25 mouse cellular contexts compared by ENCODE assay signal in the genomic region with DNA sequence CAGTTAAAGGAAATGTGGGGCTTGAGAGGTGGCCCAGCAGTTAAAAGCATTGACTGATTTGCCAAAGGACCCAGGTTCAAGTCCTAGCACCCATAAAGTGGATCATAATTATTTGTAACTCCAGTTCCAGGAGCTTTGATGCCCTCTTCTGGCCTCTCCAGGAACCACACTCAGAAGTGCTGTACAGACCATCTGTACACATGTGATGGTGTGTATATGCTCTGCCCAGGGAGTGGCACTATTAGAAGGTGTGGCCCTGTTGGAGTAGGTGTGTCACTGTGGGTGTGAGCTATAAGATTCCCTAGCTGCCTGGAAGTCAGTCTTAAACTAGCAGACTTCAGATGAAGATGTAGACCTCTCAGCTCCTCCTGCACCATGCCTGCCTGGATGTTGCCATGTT. TPM values are rescaled to one million over a fixed set of nuclear protein-coding genes. Genes with fewer than 3 reads are reported as not detected.
A peak's percentile ranks its signal among the peaks of the same experiment; 100 is the strongest.
DNase-seq lines count a peak whose midpoint lies in the region; ATAC-seq and TF ChIP-seq lines count a peak whose summit lies in the region.
"Had no signal": no experiment of that assay in that cellular context is flagged by ENCODE, and none has a peak within 500 bp of the region (broad histone marks: within the 10 kb centered on the region; RNA-seq: fewer than 3 reads in every experiment).

No protein-coding gene starts in this region.

- H3K4me3 ChIP-seq in kidney, postnatal 0 days (replicated peaks; ENCODE audit: low read depth, low read length) = no peak overlapping the region
- H3K4me3 ChIP-seq in ES-E14 (ENCODE audit: insufficient read depth in 1 of 2, low read depth in 1 of 2, low read length in 2 of 2, poor library complexity in 1 of 2, severe bottlenecking in 1 of 2) = no peak overlapping the region
- no peak overlapping the region for H3K4me3 ChIP-seq in liver, postnatal 0 days (ENCODE audit: low read depth, low read length)
- H3K4me3 ChIP-seq: erythroblast, embryonic 14.5 days; heart, embryonic 10.5 days; hindbrain, embryonic 12.5 days; limb, embryonic 12.5 days; lung, embryonic 15.5 days; midbrain, embryonic 12.5 days; neural tube, embryonic 13.5 days had no signal

- no peak overlapping the region for H3K9ac ChIP-seq in kidney, postnatal 0 days (ENCODE audit: low read depth, low read length)
- H3K9ac ChIP-seq in ES-E14 (ENCODE audit: insufficient read depth, low read depth, low read length, poor library complexity, severe bottlenecking) = no peak overlapping the region
- H3K9ac ChIP-seq in liver, postnatal 0 days (replicated peaks) = no peak overlapping the region
- H3K9ac ChIP-seq: hindbrain, embryonic 12.5 days; limb, embryonic 12.5 days; lung, embryonic 15.5 days; midbrain, embryonic 12.5 days; neural tube, embryonic 13.5 days had no signal

- ATAC-seq in kidney, postnatal 0 days (replicated peaks; ENCODE audit: low FRiP score, low read depth) = no peak
- ATAC-seq in erythroblast, adult 5-6 weeks (replicated peaks; ENCODE audit: low FRiP score, poor library complexity, severe bottlenecking) = peak; percentile 75
- peak; percentile 86 for ATAC-seq in liver, postnatal 0 days
- ATAC-seq: forebrain, embryonic 14.5 days had no signal

- H3K36me3 ChIP-seq in kidney, postnatal 0 days (ENCODE audit: insufficient read depth, low read length) = no peaks in the 10 kb centered on the region
- H3K36me3 ChIP-seq in ES-E14 (ENCODE audit: control insufficient read depth, insufficient read depth, low read length, poor library complexity, severe bottlenecking) = no peaks in the 10 kb centered on the region
- no peaks in the 10 kb centered on the region for H3K36me3 ChIP-seq in liver, postnatal 0 days (replicated peaks; ENCODE audit: insufficient read depth, low read length)
- H3K36me3 ChIP-seq: heart, embryonic 10.5 days; hindbrain, embryonic 12.5 days; limb, embryonic 12.5 days; lung, embryonic 15.5 days; midbrain, embryonic 12.5 days; neural tube, embryonic 13.5 days had no signal

- TF ChIP-seq EP300 in liver, postnatal 0 days (IDR thresholded peaks at IDR 0.05; ENCODE audit: low read depth) = no peak

- H3K9me3 ChIP-seq in kidney, postnatal 0 days (replicated peaks; ENCODE audit: low read length) = no peaks in the 10 kb centered on the region
- H3K9me3 ChIP-seq in ES-E14 (ENCODE audit: control insufficient read depth, insufficient read depth, low read depth, low read length) = no peaks in the 10 kb centered on the region
- no peaks in the 10 kb centered on the region for H3K9me3 ChIP-seq in liver, postnatal 0 days (ENCODE audit: low read length)
- H3K9me3 ChIP-seq: heart, embryonic 10.5 days; hindbrain, embryonic 12.5 days; limb, embryonic 12.5 days; lung, embryonic 15.5 days; midbrain, embryonic 12.5 days; neural tube, embryonic 13.5 days had no signal

- TF ChIP-seq CTCF in kidney, postnatal 0 days (IDR thresholded peaks at IDR 0.05; ENCODE audit: low read depth) = 0 out of 2 replicates have a peak, but pooled peaks have one; percentile 17
- peak; percentile 53 for TF ChIP-seq CTCF in liver, postnatal 0 days (IDR thresholded peaks at IDR 0.05; ENCODE audit: low read depth)

- H3K4me1 ChIP-seq in kidney, postnatal 0 days (replicated peaks; ENCODE audit: insufficient read depth, low read length) = no peaks in the 10 kb centered on the region
- no peaks in the 10 kb centered on the region for H3K4me1 ChIP-seq in ES-E14 (ENCODE audit: control insufficient read depth in 2 of 2, insufficient read depth in 2 of 2, low read length in 2 of 2, poor library complexity in 1 of 2)
- H3K4me1 ChIP-seq in liver, postnatal 0 days (ENCODE audit: insufficient read depth) = no peaks in the 10 kb centered on the region
- H3K4me1 ChIP-seq: hindbrain, embryonic 12.5 days; limb, embryonic 12.5 days; lung, embryonic 15.5 days had no signal

- no peak overlapping the region for H3K4me2 ChIP-seq in kidney, postnatal 0 days (ENCODE audit: low read length)
- no peak overlapping the region for H3K4me2 ChIP-seq in liver, postnatal 0 days (ENCODE audit: low read depth, low read length)
- H3K4me2 ChIP-seq: hindbrain, embryonic 12.5 days; limb, embryonic 12.5 days; lung, embryonic 15.5 days; midbrain, embryonic 12.5 days; neural tube, embryonic 13.5 days had no signal

- no peaks in the 10 kb centered on the region for H3K27me3 ChIP-seq in kidney, postnatal 0 days (ENCODE audit: insufficient read depth, low read length)
- no peaks in the 10 kb centered on the region for H3K27me3 ChIP-seq in liver, postnatal 0 days (ENCODE audit: insufficient read depth, low read length)
- H3K27me3 ChIP-seq: limb, embryonic 12.5 days; lung, embryonic 15.5 days; midbrain, embryonic 12.5 days; neural tube, embryonic 13.5 days had no signal

- no peak for DNase-seq in kidney, postnatal 0 days (ENCODE audit: low spot score)
- DNase-seq in kidney, postnatal 14 days = no peak
- DNase-seq in ES-E14 (ENCODE audit: low read depth, low spot score) = no peak
- peak; percentile 29 for DNase-seq in liver, postnatal 0 days
- DNase-seq in adrenal gland, adult 2 months = no peak
- DNase-seq in MN1 (ENCODE audit: low spot score) = no peak
- DNase-seq: B cell, adult 2 months; cerebellum, adult 9-10 months; gastrocnemius, postnatal 36 days; heart, postnatal 10 days; kidney, adult 8-10 months; kidney, postnatal 4 days; right cerebral cortex, adult 18-20 months; thymus, postnatal 4 days had no signal

- in situ Hi-C loops in ES-E14 (cut with MboI; ENCODE audit: low sequenced_read_pairs in 2 of 2, unreplicated experiment in 2 of 2) = loop anchor here in 1 of 2 experiments (10.0 kb wide), 1 partner anchor 124 kb away; no protein-coding TSS in a partner anchor

- no peak overlapping the region for H3K27ac ChIP-seq in kidney, postnatal 0 days
- no peak overlapping the region for H3K27ac ChIP-seq in ES-E14 (ENCODE audit: insufficient read depth, low read depth, low read length, poor library complexity, severe bottlenecking)
- H3K27ac ChIP-seq in liver, postnatal 0 days (ENCODE audit: low read depth) = no peak overlapping the region
- H3K27ac ChIP-seq: heart, embryonic 10.5 days; hindbrain, embryonic 12.5 days; limb, embryonic 12.5 days; lung, embryonic 15.5 days; macrophage; midbrain, embryonic 12.5 days; neural tube, embryonic 13.5 days had no signal

TF ChIP-seq in ES-E14, 5 proteins besides CTCF, POLR2A, EP300 and RAD21:
- TF ChIP-seq ZNF384 (IDR thresholded peaks at IDR 0.05; ENCODE audit: low read depth, low read length) = no peak
- TF ChIP-seq ZC3H11A (IDR thresholded peaks at IDR 0.05; ENCODE audit: borderline replicate concordance, low read depth, low read length) = 0 out of 2 replicates have a peak, but pooled peaks have one; percentile 22
- TF ChIP-seq HCFC1 (IDR thresholded peaks at IDR 0.05; ENCODE audit: borderline replicate concordance, insufficient read depth, low read length) = no peak
- TF ChIP-seq CHD2 (IDR thresholded peaks at IDR 0.05; ENCODE audit: low read depth, low read length) = no peak
- no peak for TF ChIP-seq MAFK (IDR thresholded peaks at IDR 0.05; ENCODE audit: insufficient read depth, low read depth, low read length)

RNA-seq across cellular contexts. Expression of gene Casq2, which starts 34.7 kb away (rescaled TPM):
- polyA plus RNA-seq in kidney, postnatal 0 days (2015; fragmentation: Nextera tagmentation; extraction: Ambion mirVana) = 0.41 and 0.47 TPM in 2 replicates
- total RNA-seq in ES-E14 (2012; rRNA removed) = 0.54 and 1.3 TPM in 2 replicates
- total RNA-seq in erythroblast, adult 5-6 weeks (2015; ENCODE audit: low replicate concordance) = not detected in 2 replicates
- total RNA-seq in erythroblast, adult 5-6 weeks (2017; ENCODE audit: low replicate concordance) = 5.9 and 12.6 TPM in 2 replicates
- polyA plus RNA-seq in liver, postnatal 0 days (2015; fragmentation: Nextera tagmentation; extraction: Ambion mirVana) = 0.66 and 3.9 TPM in 2 replicates
- 1 to 10 TPM; 1.7 to 2.0 TPM for total RNA-seq in adrenal gland, adult 2 months (2021)
- polyA plus RNA-seq in adrenal gland, adult 2 months (2012; rRNA removed) = 0.11 and 0.12 TPM in 2 replicates
- total RNA-seq: common myeloid progenitor, adult 5-6 weeks had no signal
- polyA plus RNA-seq: erythroblast, embryonic 14.5 days; macrophage had no signal
